Mouse (Mus musculus) liver, embryonic 14.5 days (tissue): Measurements from ENCODE around the gene Mlh3. TPM values are rescaled to one million over a fixed set of nuclear protein-coding genes. Genes with fewer than 3 reads are reported as not detected.

ENCODE experiments used
- ATAC-seq: fragments of 200-750 bp; cut with Nextera tagmentation; 2 replicates; pipeline ENCODE4 v1.8.0; 2017; ENCODE audit warnings: moderate number of reproducible peaks, mild to moderate bottlenecking, moderate library complexity; ENCODE audit not compliant: insufficient read depth
- DNase-seq, 3 experiments: peaks; one replicate each; pipeline ENCODE4 v3.0.0-alpha.2; 2012 to 2013; ENCODE audit warnings: low read depth in 3 of 3, low spot score in 3 of 3
- H3K27ac ChIP-seq: fragments of 300-500 bp; sonication (generic); 2 replicates; pipeline ENCODE4 v1.5.1; 2014; ENCODE audit warnings: moderate library complexity, mild to moderate bottlenecking, control low read depth, inconsistent platforms
- H3K27me3 ChIP-seq: fragments of 300-500 bp; sonication (generic); 2 replicates; pipeline ENCODE4 v1.6.1; 2014; ENCODE audit warnings: mild to moderate bottlenecking, low read length, moderate library complexity; ENCODE audit not compliant: control insufficient read depth, insufficient read depth
- H3K36me3 ChIP-seq: fragments of 300-500 bp; sonication (generic); replicated peaks from 2 replicates; pipeline ENCODE4 v1.6.1; 2014; ENCODE audit warnings: low read depth; ENCODE audit not compliant: control insufficient read depth, insufficient read depth
- H3K4me1 ChIP-seq, 2 experiments: fragments of 200-500 bp in 1 of 2; fragments of 300-500 bp in 1 of 2; sonication (generic) in 1 of 2; replicated peaks; 2 replicates each; pipeline ENCODE4 v1.6.1; 2012 to 2014; ENCODE audit warnings: antibody characterized with exemption in 1 of 2, inconsistent platforms in 1 of 2, low read length in 1 of 2; ENCODE audit not compliant: control insufficient read depth in 2 of 2, insufficient read depth in 2 of 2
- H3K4me2 ChIP-seq: fragments of 300-500 bp; sonication (generic); 2 replicates; pipeline ENCODE4 v1.6.1; 2014; ENCODE audit warnings: low read depth, mild to moderate bottlenecking, control low read depth, moderate library complexity
- H3K4me3 ChIP-seq, 2 experiments: fragments of 200-500 bp in 1 of 2; fragments of 300-500 bp in 1 of 2; sonication (generic) in 1 of 2; 2 replicates each; pipeline ENCODE4 v1.5.1; 2012 to 2014; ENCODE audit warnings: low read depth in 2 of 2, low read length in 2 of 2, mild to moderate bottlenecking in 2 of 2, control low read depth in 1 of 2, inconsistent platforms in 1 of 2, moderate library complexity in 1 of 2; ENCODE audit not compliant: insufficient read depth in 1 of 2
- H3K9ac ChIP-seq: fragments of 300-500 bp; sonication (generic); replicated peaks from 2 replicates; pipeline ENCODE4 v1.6.1; 2014; ENCODE audit warnings: mild to moderate bottlenecking, control low read depth, moderate library complexity
- H3K9me3 ChIP-seq: fragments of 300-500 bp; sonication (generic); 2 replicates; pipeline ENCODE4 v1.6.1; 2016; ENCODE audit warnings: low read length, mixed read lengths; ENCODE audit not compliant: control insufficient read depth
- CTCF ChIP-seq: IDR thresholded peaks from 2 replicates; pipeline ENCODE4 v1.5.1; 2016; ENCODE audit warnings: antibody characterized with exemption, low read depth, control low read depth
- EP300 ChIP-seq: IDR thresholded peaks from 2 replicates; pipeline ENCODE4 v1.6.1; 2016; ENCODE audit warnings: antibody characterized with exemption, low read depth
- WGBS: fragments of 180-500 bp; shearing (Covaris S2); extraction: QIAGEN DNeasy Blood & Tissue Kit; methylation state at CpG from one replicate; pipeline ENCODE4 v1.1.7; 2014; ENCODE audit not compliant: insufficient replicate concordance; 5-methylcytosine and 5-hydroxymethylcytosine counted together
- polyA plus RNA-seq, 2 experiments: library from polyadenylated mRNA; depleted of rRNA in 1 of 2; stranded (reverse) in 1 of 2; unstranded in 1 of 2; fragments of >200 nt; fragmentation: Nextera tagmentation in 1 of 2; extraction: Ambion mirVana in 1 of 2; gene quantifications; 2 replicates each; pipeline versions ENCODE4 v1.2.1 to v1.2.3; 2012 to 2014

The Mlh3 gene
- polyA plus RNA-seq, 2 experiments = 2.0 to 2.3 TPM

DNA sequence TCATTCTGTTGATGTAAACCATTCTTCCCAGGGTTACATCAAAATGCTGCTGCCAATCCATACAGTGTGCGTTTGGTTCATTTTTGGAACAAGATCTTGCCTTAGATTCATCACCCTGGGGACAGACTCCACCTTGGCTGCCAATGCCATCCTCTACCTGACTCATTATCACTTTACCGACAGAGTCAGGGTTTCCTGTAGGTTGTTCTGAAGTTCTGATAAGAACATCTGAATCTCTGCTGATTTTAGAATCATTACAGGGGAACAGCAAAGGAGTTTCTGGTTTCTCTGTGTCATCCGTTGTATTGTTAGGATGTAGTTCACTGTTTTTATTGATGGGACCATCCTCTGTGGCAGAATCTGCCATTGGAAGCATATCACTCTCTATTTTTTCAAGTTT, 4.2 kb downstream of the Mlh3 start:
- Histone ChIP-seq H3K4me3 (no peak overlapping the region), H3K27me3 (no peaks in the 10 kb centered on the region), H3K36me3 (no peaks in the 10 kb centered on the region; the same call in 1 of the 2 replicates), H3K4me2 (no peak overlapping the region), H3K9ac (no peak overlapping the region), H3K9me3 (no peaks in the 10 kb centered on the region), H3K27ac (no peak overlapping the region), H3K4me1 (peaks cover 2 to 4% of the 10 kb centered on the region in 2 experiments; a peak in 2 of 4 replicates)
- 68% methylated on average over 3 of the region's 3 CpGs for WGBS
- no peak for TF ChIP-seq CTCF
- no peak for TF ChIP-seq EP300
- DNase-seq (no peak), ATAC-seq (no peak)

DNA sequence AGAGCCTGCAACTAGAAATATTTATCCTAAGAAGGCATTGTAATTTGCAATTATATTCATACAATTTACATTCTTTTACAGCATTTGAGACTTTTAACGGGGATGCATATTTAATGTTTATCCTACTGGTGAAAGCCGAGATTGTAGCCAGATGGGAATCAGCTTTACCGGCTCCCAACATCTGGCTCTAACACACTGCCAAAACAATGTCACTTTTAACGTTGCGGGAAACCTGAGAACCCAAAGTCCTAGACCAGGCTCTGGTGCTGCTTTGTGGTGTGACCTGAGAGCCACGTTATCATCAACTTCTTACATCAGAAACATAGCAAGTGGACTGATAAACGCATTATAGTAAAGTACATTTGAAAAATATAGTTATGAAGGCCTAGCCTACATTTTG, 5.5 kb downstream of the Mlh3 start:
- no peak overlapping the region for H3K27ac ChIP-seq
- 0 out of 4 replicates have a peak, but pooled peaks cover 0 to 2% of the 10 kb centered on the region in 2 experiments for H3K4me1 ChIP-seq
- H3K4me3 ChIP-seq = no peak overlapping the region
- TF ChIP-seq CTCF (no peak), EP300 (no peak)
- 71% methylated on average over 7 of the region's 7 CpGs for WGBS
- H3K9me3 ChIP-seq = no peaks in the 10 kb centered on the region
- DNase-seq (no peak), ATAC-seq (no peak)
- no peaks in the 10 kb centered on the region; the same call in 1 of the 2 replicates for H3K36me3 ChIP-seq
- no peak overlapping the region for H3K4me2 ChIP-seq
- H3K27me3 ChIP-seq = no peaks in the 10 kb centered on the region
- no peak overlapping the region for H3K9ac ChIP-seq

DNA sequence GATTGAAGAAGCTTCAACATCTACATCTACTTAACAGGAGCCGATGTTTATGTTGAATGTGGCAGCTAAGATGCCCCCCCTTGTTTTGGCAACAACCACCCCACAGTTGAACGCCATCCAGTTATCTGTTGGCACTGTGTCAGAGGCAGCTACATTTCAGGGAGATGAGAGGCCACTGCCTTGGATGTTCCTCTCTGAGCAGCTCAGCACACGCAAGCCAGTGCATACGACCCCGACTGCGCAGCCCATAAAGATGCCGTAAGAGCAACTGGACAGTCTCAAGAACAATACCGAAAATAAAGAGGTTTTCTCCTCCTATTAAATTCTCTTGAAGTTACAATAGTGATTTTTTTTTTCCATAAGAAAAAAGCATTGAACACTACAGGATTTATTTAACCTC, 5.9 kb downstream of the Mlh3 start:
- Histone ChIP-seq H3K27ac (no peak overlapping the region), H3K27me3 (no peaks in the 10 kb centered on the region), H3K9me3 (no peaks in the 10 kb centered on the region), H3K4me2 (no peak overlapping the region), H3K9ac (no peak overlapping the region), H3K4me3 (no peak overlapping the region), H3K36me3 (no peaks in the 10 kb centered on the region; the same call in 1 of the 2 replicates), H3K4me1 (no peaks in the 10 kb centered on the region)
- no peak for TF ChIP-seq EP300
- TF ChIP-seq CTCF = no peak
- no peak for ATAC-seq
- DNase-seq = no peak
- WGBS = 84% methylated on average over 8 of the region's 8 CpGs

DNA sequence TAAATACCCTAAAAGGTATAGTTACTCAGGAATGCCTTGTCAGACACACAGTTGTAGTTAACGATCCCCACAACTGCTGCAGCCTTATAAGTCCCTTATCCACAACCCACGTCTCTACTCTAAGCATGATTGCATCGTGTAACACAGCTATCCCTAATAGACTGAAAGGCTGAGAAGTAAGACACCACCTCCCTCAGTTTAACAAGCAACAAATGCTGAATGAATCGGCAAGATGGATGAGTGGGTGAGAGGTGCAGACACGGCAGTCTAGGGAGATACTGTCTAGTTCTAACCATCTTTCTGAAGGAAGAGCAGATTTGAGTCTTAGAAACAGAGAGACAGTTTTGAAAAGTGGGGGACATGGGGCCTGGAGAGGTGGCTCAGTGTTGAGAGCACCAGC, 7.2 kb downstream of the Mlh3 start:
- Histone ChIP-seq H3K36me3 (no peaks in the 10 kb centered on the region), H3K9ac (no peak overlapping the region), H3K4me3 (no peak overlapping the region), H3K27ac (no peak overlapping the region), H3K4me1 (no peaks in the 10 kb centered on the region), H3K27me3 (no peaks in the 10 kb centered on the region), H3K4me2 (no peak overlapping the region), H3K9me3 (no peaks in the 10 kb centered on the region)
- no peak for ATAC-seq
- no peak for TF ChIP-seq CTCF
- no peak for TF ChIP-seq EP300
- WGBS = 55% methylated on average over 5 of the region's 5 CpGs
- no peak for DNase-seq

DNA sequence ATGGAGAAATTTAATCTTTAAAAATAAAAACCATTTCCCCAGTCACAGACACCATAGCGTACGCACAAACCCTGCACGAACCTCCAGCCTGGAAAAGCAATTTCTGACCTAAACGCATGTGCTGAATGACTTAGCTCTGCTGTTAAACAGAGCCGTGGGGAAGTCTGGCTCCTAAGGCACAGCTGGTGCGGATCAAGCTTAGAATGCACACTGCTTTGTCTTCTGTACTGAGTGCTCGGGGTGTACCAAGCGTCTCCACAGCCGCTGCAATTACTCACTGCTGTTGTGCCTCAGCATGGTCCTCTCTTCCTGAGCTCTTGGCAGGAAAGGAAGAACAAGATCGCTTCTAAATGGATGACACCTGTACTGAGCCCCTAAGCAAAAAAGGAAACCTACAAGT, 7.9 kb downstream of the Mlh3 start:
- no peak overlapping the region for H3K9ac ChIP-seq
- ATAC-seq (no peak), DNase-seq (no peak)
- H3K27me3 ChIP-seq = no peaks in the 10 kb centered on the region
- no peaks in the 10 kb centered on the region for H3K36me3 ChIP-seq
- H3K4me3 ChIP-seq = no peak overlapping the region
- H3K9me3 ChIP-seq = no peaks in the 10 kb centered on the region
- no peak overlapping the region for H3K27ac ChIP-seq
- no peaks in the 10 kb centered on the region for H3K4me1 ChIP-seq
- no peak overlapping the region for H3K4me2 ChIP-seq
- TF ChIP-seq CTCF (no peak), EP300 (no peak)
- WGBS = 70% methylated on average over 10 of the region's 10 CpGs
